Mouse (Mus musculus) lung, embryonic 15.5 days (tissue): ENCODE data around the gene Sh2d4b. TPM values are rescaled to one million over a fixed set of nuclear protein-coding genes. Genes with fewer than 3 reads are reported as not detected.

Experiments
- ATAC-seq: fragments of 200-750 bp; cut with Nextera tagmentation; 2 replicates; pipeline ENCODE4 v1.8.0; 2017; ENCODE audit warnings: moderate number of reproducible peaks, borderline replicate concordance; ENCODE audit not compliant: low FRiP score, low TSS enrichment; ENCODE audit errors: extremely low read depth
- H3K27ac ChIP-seq: fragments of 300-500 bp; sonication (generic); 2 replicates; pipeline ENCODE4 v1.5.1; 2015; ENCODE audit warnings: moderate library complexity, mild to moderate bottlenecking, inconsistent platforms
- H3K27me3 ChIP-seq: fragments of 300-500 bp; sonication (generic); 2 replicates; pipeline ENCODE4 v1.6.1; 2015; ENCODE audit warnings: inconsistent platforms
- H3K36me3 ChIP-seq: fragments of 300-500 bp; sonication (generic); 2 replicates; pipeline ENCODE4 v1.6.1; 2015; ENCODE audit warnings: inconsistent platforms
- H3K4me1 ChIP-seq: fragments of 300-500 bp; sonication (generic); 2 replicates; pipeline ENCODE4 v1.6.1; 2015; ENCODE audit warnings: inconsistent platforms
- H3K4me2 ChIP-seq: fragments of 300-500 bp; sonication (generic); 2 replicates; pipeline ENCODE4 v1.6.1; 2015; ENCODE audit warnings: inconsistent platforms, mild to moderate bottlenecking, moderate library complexity
- H3K4me3 ChIP-seq: fragments of 300-500 bp; sonication (generic); 2 replicates; pipeline ENCODE4 v1.5.1; 2015; ENCODE audit warnings: mild to moderate bottlenecking, inconsistent platforms
- H3K9ac ChIP-seq: fragments of 300-500 bp; sonication (generic); 2 replicates; pipeline ENCODE4 v1.6.1; 2015; ENCODE audit warnings: inconsistent platforms
- H3K9me3 ChIP-seq: fragments of 300-500 bp; sonication (generic); 2 replicates; pipeline ENCODE4 v1.6.1; 2016; ENCODE audit warnings: inconsistent platforms
- WGBS: fragments of 180-500 bp; shearing (Covaris S2); methylation state at CpG from one replicate; pipeline ENCODE4 v1.1.7; 2015; 5-methylcytosine and 5-hydroxymethylcytosine counted together
- polyA plus RNA-seq: library from polyadenylated mRNA; unstranded; fragments of >200 nt; fragmentation: Nextera tagmentation; extraction: Ambion mirVana; gene quantifications from 2 replicates; pipeline ENCODE4 v1.2.1, GENCODE M21; 2015

Sh2d4b gene
- polyA plus RNA-seq, 1 experiment from 2014 or later: 1.9 TPM

DNA sequence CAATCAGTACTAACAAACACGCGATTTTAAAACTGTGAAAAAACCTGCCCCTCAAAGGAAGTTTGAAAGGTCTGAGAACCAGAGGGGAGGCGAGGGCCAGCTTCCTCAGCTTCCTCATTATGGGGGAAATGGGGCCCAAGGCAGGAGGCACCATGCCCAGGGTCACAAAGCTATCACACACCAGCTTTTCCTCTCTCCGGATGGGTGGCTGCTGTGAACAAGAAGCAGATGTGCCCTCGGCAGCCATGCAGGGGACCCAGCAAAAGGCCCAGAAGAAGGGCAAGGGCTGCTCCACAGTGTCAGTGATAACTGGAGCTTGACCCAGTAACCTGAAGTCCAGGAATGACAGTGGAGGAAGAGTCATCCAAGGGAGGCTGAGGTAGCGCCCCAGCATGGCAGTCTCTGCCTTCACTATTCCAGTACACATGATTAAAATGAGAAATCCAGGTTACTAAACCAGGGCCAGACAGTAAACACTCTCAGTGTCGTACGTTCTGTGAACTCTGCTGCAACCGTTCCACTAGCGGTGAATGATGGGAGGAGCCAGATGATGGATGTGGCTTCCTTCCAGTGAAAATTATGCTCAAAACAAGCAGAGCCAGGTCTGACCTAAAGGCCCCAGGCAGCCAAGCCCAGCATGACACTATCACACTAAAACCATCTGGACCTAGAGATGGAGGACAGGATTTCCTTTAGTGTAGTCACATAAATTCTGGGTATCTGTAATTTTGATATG, 31.5 kb upstream of the Sh2d4b start:
- Histone ChIP-seq H3K4me3 (no peak overlapping the region), H3K9ac (no peak overlapping the region), H3K27me3 (no peaks in the 10 kb centered on the region), H3K36me3 (0 out of 2 replicates have a peak, but pooled peaks cover 5% of the 10 kb centered on the region), H3K9me3 (no peaks in the 10 kb centered on the region), H3K4me1 (peaks cover 25% of the 10 kb centered on the region), H3K27ac (peak overlapping the region; percentile 76), H3K4me2 (peak overlapping the region; percentile 19; the same call in 1 of the 2 replicates)
- ATAC-seq: peak; percentile 52; the same call in 1 of the 2 replicates
- 36% methylated on average over 10 of the region's 10 CpGs for WGBS

- 0 out of 2 replicates have a peak, but pooled peaks cover 6% of the 10 kb centered on the region for H3K4me1 ChIP-seq
Observed at GRCm38 (mm10) chr14:40921241-40921640, 28.2 kb upstream of the Sh2d4b start.

GRCm38 (mm10) chr14:40919521-40919920, 26.5 kb upstream of the Sh2d4b start:
- Histone ChIP-seq H3K4me1 (0 out of 2 replicates have a peak, but pooled peaks cover 11% of the 10 kb centered on the region), H3K4me2 (no peak overlapping the region), H3K9me3 (no peaks in the 10 kb centered on the region), H3K4me3 (no peak overlapping the region), H3K9ac (no peak overlapping the region), H3K27ac (no peak overlapping the region), H3K27me3 (no peaks in the 10 kb centered on the region), H3K36me3 (peaks cover 14% of the 10 kb centered on the region)
- WGBS: 78% methylated on average over 7 of the region's 7 CpGs
- ATAC-seq: no peak

More at GRCm38 (mm10) chr14:40921241-40921640, 28.2 kb upstream of the Sh2d4b start:
- 77% methylated on average over 1 of the region's 1 CpGs for WGBS
- ATAC-seq: no peak
- Histone ChIP-seq H3K27ac (no peak overlapping the region), H3K9me3 (no peaks in the 10 kb centered on the region), H3K27me3 (no peaks in the 10 kb centered on the region), H3K9ac (no peak overlapping the region), H3K4me3 (no peak overlapping the region), H3K4me2 (no peak overlapping the region), H3K36me3 (0 out of 2 replicates have a peak, but pooled peaks cover 4% of the 10 kb centered on the region)

DNA sequence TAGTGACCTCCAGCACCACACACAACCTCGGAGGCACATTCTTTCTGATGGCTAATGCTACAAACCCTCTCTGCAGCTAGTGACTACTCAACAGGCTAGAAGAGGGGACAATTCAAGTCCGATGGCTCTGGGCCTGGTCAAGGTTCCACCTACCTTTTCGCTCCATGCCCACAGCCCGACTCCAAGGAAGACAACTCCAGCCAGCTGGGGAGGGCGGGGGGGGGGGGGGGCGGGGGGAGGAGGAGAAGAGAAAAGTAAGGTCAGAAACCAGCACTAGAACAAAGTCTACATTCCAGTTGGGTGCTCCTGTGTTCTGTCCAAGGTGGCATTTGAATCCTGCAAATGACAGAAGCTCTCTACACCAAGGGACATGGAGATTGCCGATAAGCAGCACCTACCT, 25.4 kb upstream of the Sh2d4b start:
- 70% methylated on average over 5 of the region's 7 CpGs for WGBS
- H3K4me3 ChIP-seq: no peak overlapping the region
- ATAC-seq: no peak
- peaks cover 23% of the 10 kb centered on the region for H3K36me3 ChIP-seq
- no peak overlapping the region for H3K4me2 ChIP-seq
- H3K27me3 ChIP-seq: no peaks in the 10 kb centered on the region
- H3K9ac ChIP-seq: no peak overlapping the region
- H3K4me1 ChIP-seq: 0 out of 2 replicates have a peak, but pooled peaks cover 6% of the 10 kb centered on the region
- H3K27ac ChIP-seq: 0 out of 2 replicates have a peak overlapping the region, but pooled peaks have one; percentile 15
- no peaks in the 10 kb centered on the region for H3K9me3 ChIP-seq

DNA sequence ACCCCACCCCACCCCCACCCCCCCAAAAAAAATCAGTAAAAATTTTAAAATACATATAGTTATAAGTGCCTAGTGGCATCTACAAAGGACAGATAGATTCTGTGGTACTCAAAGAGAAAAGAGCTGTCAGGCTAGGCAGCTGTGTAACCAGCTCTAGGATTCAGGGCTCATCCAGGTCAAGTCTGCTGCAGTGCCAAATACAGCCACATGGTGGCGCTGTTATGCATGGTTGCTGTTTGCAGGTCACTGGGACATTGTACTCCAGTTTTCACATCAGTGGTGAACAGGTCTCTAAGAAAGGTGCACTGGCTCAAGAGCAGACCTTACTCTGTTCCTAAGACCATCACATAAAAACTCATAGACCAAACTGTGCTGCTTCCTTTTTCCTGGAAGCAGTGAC, 24.6 kb upstream of the Sh2d4b start:
- H3K9me3 ChIP-seq: no peaks in the 10 kb centered on the region
- H3K4me1 ChIP-seq: 0 out of 2 replicates have a peak, but pooled peaks cover 6% of the 10 kb centered on the region
- no peaks in the 10 kb centered on the region for H3K27me3 ChIP-seq
- peak overlapping the region; percentile 15; the same call in 1 of the 2 replicates for H3K27ac ChIP-seq
- H3K9ac ChIP-seq: no peak overlapping the region
- H3K36me3 ChIP-seq: peaks cover 32% of the 10 kb centered on the region
- H3K4me2 ChIP-seq: no peak overlapping the region
- no peak overlapping the region for H3K4me3 ChIP-seq
- 0% methylated on average over 1 of the region's 1 CpGs for WGBS
- ATAC-seq: peak; percentile 14; the same call in 1 of the 2 replicates

- H3K4me3 ChIP-seq: no peak overlapping the region
- H3K9me3 ChIP-seq: no peaks in the 10 kb centered on the region
- 0 out of 2 replicates have a peak, but pooled peaks cover 6% of the 10 kb centered on the region for H3K4me1 ChIP-seq
- H3K27ac ChIP-seq: no peak overlapping the region
- no peak for ATAC-seq
- WGBS: 85% methylated on average over 15 of the region's 15 CpGs
- peaks cover 34% of the 10 kb centered on the region for H3K36me3 ChIP-seq
- no peaks in the 10 kb centered on the region for H3K27me3 ChIP-seq
- no peak overlapping the region for H3K4me2 ChIP-seq
- no peak overlapping the region for H3K9ac ChIP-seq
Observed at GRCm38 (mm10) chr14:40916667-40917066, 23.6 kb upstream of the Sh2d4b start.

- peaks cover 43% of the 10 kb centered on the region for H3K36me3 ChIP-seq
Observed at GRCm38 (mm10) chr14:40915838-40916237, 22.8 kb upstream of the Sh2d4b start.

DNA sequence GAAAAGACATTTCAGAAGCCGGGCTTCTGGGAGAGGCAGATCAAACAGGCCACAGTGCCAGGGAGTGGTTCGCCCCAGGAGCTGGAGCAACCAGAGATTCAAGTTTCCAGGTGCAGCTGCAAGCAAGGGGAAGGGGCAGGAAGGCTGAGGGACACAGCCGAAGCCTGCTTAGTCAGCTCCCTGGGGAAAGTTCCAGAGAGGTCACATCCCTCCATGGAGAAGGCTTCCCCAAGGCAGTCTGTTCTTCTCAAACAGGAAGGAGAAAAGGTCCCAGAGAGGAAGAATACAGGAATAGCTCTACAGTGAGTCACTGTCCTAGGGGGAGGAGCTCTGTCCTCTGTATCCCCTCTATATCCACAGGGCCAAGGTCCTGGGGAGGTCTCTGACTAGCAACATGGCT, 21.6 kb upstream of the Sh2d4b start:
- no peak for ATAC-seq
- H3K27ac ChIP-seq: peak overlapping the region; percentile 25
- no peak overlapping the region for H3K4me2 ChIP-seq
- 0 out of 2 replicates have a peak, but pooled peaks cover 6% of the 10 kb centered on the region for H3K4me1 ChIP-seq
- no peaks in the 10 kb centered on the region for H3K27me3 ChIP-seq
- 54% methylated on average over 3 of the region's 3 CpGs for WGBS
- H3K4me3 ChIP-seq: no peak overlapping the region
- H3K9ac ChIP-seq: no peak overlapping the region
- no peaks in the 10 kb centered on the region for H3K9me3 ChIP-seq
- H3K36me3 ChIP-seq: peaks cover 54% of the 10 kb centered on the region

More at GRCm38 (mm10) chr14:40915838-40916237, 22.8 kb upstream of the Sh2d4b start:
- H3K27me3 ChIP-seq: no peaks in the 10 kb centered on the region
- H3K9me3 ChIP-seq: no peaks in the 10 kb centered on the region
- H3K9ac ChIP-seq: no peak overlapping the region
- no peak overlapping the region for H3K4me3 ChIP-seq
- no peak overlapping the region for H3K4me2 ChIP-seq
- H3K27ac ChIP-seq: no peak overlapping the region
- 84% methylated on average over 8 of the region's 8 CpGs for WGBS
- ATAC-seq: no peak
- 0 out of 2 replicates have a peak, but pooled peaks cover 6% of the 10 kb centered on the region for H3K4me1 ChIP-seq

- no peak for ATAC-seq
- H3K27me3 ChIP-seq: no peaks in the 10 kb centered on the region
- H3K36me3 ChIP-seq: peaks cover 64% of the 10 kb centered on the region
- H3K4me2 ChIP-seq: no peak overlapping the region
- no peak overlapping the region for H3K27ac ChIP-seq
- no peak overlapping the region for H3K4me3 ChIP-seq
- H3K9me3 ChIP-seq: no peaks in the 10 kb centered on the region
- H3K4me1 ChIP-seq: 0 out of 2 replicates have a peak, but pooled peaks cover 6% of the 10 kb centered on the region
- 82% methylated on average over 6 of the region's 6 CpGs for WGBS
- H3K9ac ChIP-seq: no peak overlapping the region
Observed at GRCm38 (mm10) chr14:40913709-40914108, 20.6 kb upstream of the Sh2d4b start.

DNA sequence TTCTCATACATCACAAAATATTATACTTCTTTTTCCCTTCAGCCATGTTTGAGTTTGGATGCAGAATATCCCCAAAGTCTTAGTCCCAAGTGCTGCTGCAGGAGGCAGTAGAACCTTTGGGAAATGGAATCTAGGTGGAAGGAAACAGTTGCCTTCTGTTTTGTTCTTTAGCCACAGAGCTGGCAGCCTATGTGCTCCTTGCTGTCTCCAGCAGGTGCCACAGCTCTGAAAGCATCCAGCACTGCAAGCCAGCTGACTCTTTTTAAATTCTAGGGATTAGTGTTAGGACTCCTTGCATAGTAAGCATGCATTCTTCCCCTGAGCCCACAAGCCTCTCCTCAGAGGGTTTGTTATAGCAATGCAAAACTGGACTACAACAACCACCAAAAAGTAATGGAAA, 18.5 kb upstream of the Sh2d4b start:
- H3K27ac ChIP-seq: no peak overlapping the region
- no peak overlapping the region for H3K4me3 ChIP-seq
- H3K9me3 ChIP-seq: no peaks in the 10 kb centered on the region
- ATAC-seq: no peak
- H3K4me2 ChIP-seq: no peak overlapping the region
- H3K27me3 ChIP-seq: no peaks in the 10 kb centered on the region
- H3K9ac ChIP-seq: no peak overlapping the region
- H3K36me3 ChIP-seq: peaks cover 86% of the 10 kb centered on the region
- H3K4me1 ChIP-seq: 0 out of 2 replicates have a peak, but pooled peaks cover 6% of the 10 kb centered on the region

DNA sequence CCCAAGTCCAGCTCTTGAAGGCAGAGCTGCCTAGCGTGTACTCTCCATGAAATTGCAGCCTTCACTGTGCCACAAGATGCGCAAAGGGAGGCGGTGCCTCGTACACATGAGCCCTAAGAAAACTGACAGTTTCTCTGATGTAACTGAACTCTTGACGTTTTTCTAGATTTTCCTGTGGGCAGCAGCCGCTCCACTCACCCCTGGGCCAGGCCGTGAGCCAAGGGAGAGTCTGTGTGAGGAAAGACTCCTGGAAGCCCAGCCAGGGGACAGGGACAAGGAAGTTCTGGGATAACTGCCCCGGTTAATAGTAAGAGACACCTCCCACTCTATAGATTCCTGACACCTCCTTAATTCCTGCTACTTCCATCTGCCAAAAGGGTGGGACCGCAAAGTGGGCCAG, 15.7 kb upstream of the Sh2d4b start:
- WGBS: 86% methylated on average over 9 of the region's 9 CpGs
- no peak overlapping the region for H3K4me3 ChIP-seq

DNA sequence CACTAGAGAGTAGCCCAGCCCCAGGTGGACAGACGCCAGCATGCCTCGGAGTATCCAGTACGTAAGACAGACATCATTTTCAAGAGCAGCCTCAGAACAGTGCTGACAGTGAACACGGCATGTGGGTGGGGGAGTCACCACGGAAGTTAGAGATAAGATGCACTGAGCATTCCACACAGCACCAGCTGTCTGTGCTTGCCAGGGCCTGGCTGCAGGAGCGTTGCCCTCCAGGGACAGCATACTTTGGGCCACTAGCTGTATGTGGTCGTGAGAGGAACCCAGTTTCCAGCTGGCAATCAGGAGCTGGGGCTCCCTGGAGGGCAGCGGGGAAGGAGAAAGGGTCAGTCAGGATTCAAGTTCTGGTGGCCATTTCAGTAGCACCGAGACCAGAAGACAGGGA, 13.7 kb upstream of the Sh2d4b start:
- peaks cover 57% of the 10 kb centered on the region for H3K36me3 ChIP-seq
- H3K27me3 ChIP-seq: no peaks in the 10 kb centered on the region
- no peak overlapping the region for H3K4me2 ChIP-seq
- 67% methylated on average over 9 of the region's 9 CpGs for WGBS
- ATAC-seq: no peak
- H3K4me1 ChIP-seq: peaks cover 11% of the 10 kb centered on the region
- no peak overlapping the region for H3K4me3 ChIP-seq
- H3K27ac ChIP-seq: no peak overlapping the region
- H3K9ac ChIP-seq: no peak overlapping the region
- no peaks in the 10 kb centered on the region for H3K9me3 ChIP-seq

More for the DNA sequence above, 15.7 kb upstream of the Sh2d4b start:
- no peak overlapping the region for H3K27ac ChIP-seq
- peaks cover 70% of the 10 kb centered on the region for H3K36me3 ChIP-seq
- H3K4me1 ChIP-seq: no peaks in the 10 kb centered on the region
- ATAC-seq: no peak
- H3K9me3 ChIP-seq: no peaks in the 10 kb centered on the region
- no peak overlapping the region for H3K4me2 ChIP-seq
- no peaks in the 10 kb centered on the region for H3K27me3 ChIP-seq
- H3K9ac ChIP-seq: no peak overlapping the region
